Mouse (Mus musculus): ENCODE results near the gene Mical2. TPM values are rescaled to one million over a fixed set of nuclear protein-coding genes. Genes with fewer than 3 reads are reported as not detected.

Gene Mical2
- polyA plus RNA-seq, 1 experiment from 2014 or later, result 4.3 TPM

DNA sequence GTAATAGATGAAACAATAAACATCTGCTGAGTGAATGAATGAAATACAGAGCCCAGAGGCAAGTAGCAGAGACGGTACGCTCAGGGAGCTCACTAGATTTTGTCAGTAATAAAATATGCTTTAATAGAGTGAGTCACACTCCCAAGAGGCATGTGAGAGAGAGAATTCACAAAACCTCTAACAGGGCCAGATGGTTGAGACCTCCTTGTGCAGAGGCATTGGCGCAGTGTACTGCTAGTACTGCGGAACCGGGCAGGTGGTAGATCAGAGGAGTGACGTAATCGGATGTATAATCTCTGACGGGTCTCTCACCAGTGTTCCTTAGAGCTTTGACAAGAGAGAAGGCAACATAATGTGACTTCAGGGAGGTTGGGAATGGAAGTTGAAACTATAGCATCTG lies 78.7 kb downstream of the Mical2 start:
- WGBS, result 75% methylated on average over 8 of the region's 8 CpGs
- Histone ChIP-seq H3K36me3 (no peaks in the 10 kb centered on the region), H3K9me3 (no peaks in the 10 kb centered on the region), H3K9ac (no peak overlapping the region), H3K27me3 (no peaks in the 10 kb centered on the region), H3K4me3 (no peak overlapping the region), H3K4me1 (peaks cover 10% of the 10 kb centered on the region; the same call in 1 of the 2 replicates), H3K4me2 (no peak overlapping the region), H3K27ac (no peak overlapping the region)
- no peak for ATAC-seq (ENCODE audit: insufficient number of reproducible peaks, insufficient read depth, low FRiP score, low TSS enrichment, low read depth)

- Histone ChIP-seq H3K27ac (no peak overlapping the region), H3K4me1 (peaks cover 11% of the 10 kb centered on the region), H3K27me3 (no peaks in the 10 kb centered on the region), H3K9me3 (no peaks in the 10 kb centered on the region), H3K9ac (no peak overlapping the region), H3K4me3 (no peak overlapping the region), H3K36me3 (no peaks in the 10 kb centered on the region), H3K4me2 (no peak overlapping the region)
- no peak for ATAC-seq (ENCODE audit: insufficient number of reproducible peaks, insufficient read depth, low FRiP score, low TSS enrichment, low read depth)
- 88% methylated on average over 11 of the region's 11 CpGs for WGBS
These were observed 83.8 kb downstream of the Mical2 start for GRCm38 (mm10) chr7:112309289-112310016.

DNA sequence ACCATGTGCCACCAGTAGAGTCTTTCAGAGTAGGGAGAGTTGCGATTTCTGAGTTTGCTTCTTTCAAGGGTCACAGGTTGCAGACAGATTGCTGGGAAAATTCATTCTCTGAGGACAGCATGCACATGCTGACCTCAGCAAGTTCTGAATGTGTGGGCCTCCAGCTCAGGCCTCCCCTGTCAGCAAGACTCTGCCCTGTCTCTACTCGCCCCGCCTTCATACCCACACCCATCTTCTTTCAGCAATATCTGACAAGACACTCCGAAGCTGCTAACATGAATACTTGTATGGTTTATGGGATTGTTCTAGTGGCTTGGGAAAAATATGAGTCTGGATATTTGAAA lies 84.3 kb downstream of the Mical2 start:
- H3K4me1 ChIP-seq, result peaks cover 9% of the 10 kb centered on the region; the same call in 1 of the 2 replicates
- WGBS, result 83% methylated on average over 4 of the region's 4 CpGs
- no peak for ATAC-seq (ENCODE audit: insufficient number of reproducible peaks, insufficient read depth, low FRiP score, low TSS enrichment, low read depth)
- no peak overlapping the region for H3K9ac ChIP-seq
- H3K9me3 ChIP-seq, result no peaks in the 10 kb centered on the region
- H3K4me2 ChIP-seq, result no peak overlapping the region
- no peaks in the 10 kb centered on the region for H3K36me3 ChIP-seq
- H3K27me3 ChIP-seq, result no peaks in the 10 kb centered on the region
- H3K4me3 ChIP-seq, result no peak overlapping the region
- no peak overlapping the region for H3K27ac ChIP-seq

DNA sequence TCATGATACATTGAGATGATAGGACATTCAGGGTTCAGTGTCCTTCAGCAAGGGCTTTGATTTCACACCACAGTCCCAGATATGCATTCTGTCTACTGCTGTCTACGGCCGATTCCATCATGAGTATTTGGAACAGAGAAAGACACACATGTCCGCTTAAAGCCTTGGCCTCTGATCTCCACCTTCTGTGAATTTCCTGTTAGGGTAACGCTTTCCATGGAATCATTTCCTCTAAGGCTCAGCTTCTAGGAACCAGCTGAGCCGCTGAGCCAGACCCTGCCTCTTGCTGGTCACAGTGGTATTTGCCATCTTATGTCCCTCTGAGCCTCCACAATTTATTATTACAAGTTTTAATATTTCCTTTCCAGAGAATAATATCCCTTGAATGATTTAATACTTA lies 87.6 kb downstream of the Mical2 start:
- H3K27me3 ChIP-seq, result no peaks in the 10 kb centered on the region
- no peak for ATAC-seq (ENCODE audit: insufficient number of reproducible peaks, insufficient read depth, low FRiP score, low TSS enrichment, low read depth)
- no peak overlapping the region for H3K4me2 ChIP-seq
- H3K36me3 ChIP-seq, result no peaks in the 10 kb centered on the region
- H3K27ac ChIP-seq, result no peak overlapping the region
- H3K9me3 ChIP-seq, result no peaks in the 10 kb centered on the region
- H3K4me1 ChIP-seq, result peaks cover 9% of the 10 kb centered on the region; the same call in 1 of the 2 replicates
- no peak overlapping the region for H3K4me3 ChIP-seq
- no peak overlapping the region for H3K9ac ChIP-seq
- 66% methylated on average over 5 of the region's 5 CpGs for WGBS

DNA sequence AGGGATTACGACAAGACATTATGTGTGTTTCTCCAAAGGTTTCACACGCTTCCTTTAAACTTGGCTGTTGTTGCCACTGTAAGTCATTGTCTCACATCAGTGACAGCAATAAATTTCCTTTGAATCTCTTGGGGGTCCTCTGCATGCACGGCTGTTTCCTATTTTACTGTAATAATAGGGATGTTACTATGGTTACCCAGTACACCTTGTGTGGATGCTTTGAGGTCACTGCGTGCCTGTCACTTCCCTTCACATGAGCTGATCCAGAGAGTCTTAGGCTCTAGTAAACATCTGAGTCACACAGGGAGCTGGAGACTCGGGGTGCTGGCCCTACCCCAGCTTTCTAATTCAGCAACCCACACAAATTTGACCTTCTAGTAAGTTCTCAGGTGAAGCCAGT lies 88.0 kb downstream of the Mical2 start:
- Histone ChIP-seq H3K9ac (no peak overlapping the region), H3K9me3 (no peaks in the 10 kb centered on the region), H3K4me2 (no peak overlapping the region), H3K4me1 (peaks cover 9% of the 10 kb centered on the region; the same call in 1 of the 2 replicates), H3K27ac (no peak overlapping the region), H3K27me3 (no peaks in the 10 kb centered on the region), H3K36me3 (no peaks in the 10 kb centered on the region), H3K4me3 (no peak overlapping the region)
- no peak for ATAC-seq (ENCODE audit: insufficient number of reproducible peaks, insufficient read depth, low FRiP score, low TSS enrichment, low read depth)
- 44% methylated on average over 5 of the region's 5 CpGs for WGBS

DNA sequence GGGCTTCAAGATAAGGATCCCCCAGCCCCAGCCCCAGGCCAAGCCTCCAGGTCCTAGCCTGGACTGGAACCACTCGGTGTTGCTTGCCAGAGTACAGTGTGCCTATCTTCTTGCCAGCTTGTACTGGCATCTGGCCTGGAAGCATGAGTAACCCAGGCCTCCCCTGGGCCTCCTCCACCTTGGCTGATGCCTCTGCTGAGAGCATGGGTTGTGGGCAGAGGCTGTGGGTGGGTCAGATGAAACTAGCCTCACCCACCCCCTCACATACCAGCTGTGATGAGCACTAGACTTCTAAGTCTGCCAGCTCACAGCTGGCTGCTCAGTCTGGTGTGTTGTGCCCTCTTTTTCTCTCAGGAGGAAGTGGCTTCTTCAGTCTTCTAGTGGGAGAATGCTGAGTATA lies 90.6 kb downstream of the Mical2 start:
- Histone ChIP-seq H3K9me3 (no peaks in the 10 kb centered on the region), H3K9ac (no peak overlapping the region), H3K4me1 (peaks cover 29% of the 10 kb centered on the region), H3K4me3 (no peak overlapping the region), H3K4me2 (no peak overlapping the region), H3K27me3 (no peaks in the 10 kb centered on the region), H3K27ac (no peak overlapping the region), H3K36me3 (no peaks in the 10 kb centered on the region)
- 71% methylated on average over 1 of the region's 1 CpGs for WGBS
- no peak for ATAC-seq (ENCODE audit: insufficient number of reproducible peaks, insufficient read depth, low FRiP score, low TSS enrichment, low read depth)

- peaks cover 29% of the 10 kb centered on the region for H3K4me1 ChIP-seq
- no peak overlapping the region for H3K4me2 ChIP-seq
- no peak overlapping the region for H3K27ac ChIP-seq
- no peak overlapping the region for H3K4me3 ChIP-seq
- no peaks in the 10 kb centered on the region for H3K9me3 ChIP-seq
- WGBS, result 69% methylated on average over 5 of the region's 5 CpGs
- no peak overlapping the region for H3K9ac ChIP-seq
- no peaks in the 10 kb centered on the region for H3K27me3 ChIP-seq
- no peak for ATAC-seq (ENCODE audit: insufficient number of reproducible peaks, insufficient read depth, low FRiP score, low TSS enrichment, low read depth)
- no peaks in the 10 kb centered on the region for H3K36me3 ChIP-seq
These were observed 91.8 kb downstream of the Mical2 start for GRCm38 (mm10) chr7:112317491-112317890.

DNA sequence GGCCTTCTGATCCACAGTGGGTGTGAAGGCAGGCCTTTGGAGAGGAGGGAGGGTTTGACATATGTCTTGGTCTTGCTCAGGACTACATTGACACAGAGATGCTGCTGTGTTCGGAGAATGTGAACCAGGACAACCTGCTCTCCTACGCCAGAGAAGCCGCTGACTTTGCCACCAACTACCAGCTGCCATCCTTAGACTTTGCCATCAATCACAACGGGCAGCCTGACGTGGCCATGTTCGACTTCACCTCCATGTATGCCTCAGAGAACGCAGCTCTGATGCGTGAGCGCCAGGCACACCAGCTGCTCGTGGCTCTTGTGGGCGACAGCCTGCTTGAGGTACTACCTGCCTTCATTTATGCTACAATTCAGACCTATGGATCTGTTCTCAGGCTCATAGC lies 92.7 kb downstream of the Mical2 start:
- Histone ChIP-seq H3K27me3 (no peaks in the 10 kb centered on the region), H3K4me1 (peaks cover 26% of the 10 kb centered on the region), H3K9me3 (no peaks in the 10 kb centered on the region), H3K9ac (no peak overlapping the region), H3K27ac (no peak overlapping the region), H3K4me3 (no peak overlapping the region), H3K4me2 (no peak overlapping the region), H3K36me3 (no peaks in the 10 kb centered on the region)
- 94% methylated on average over 11 of the region's 11 CpGs for WGBS
- no peak for ATAC-seq (ENCODE audit: insufficient number of reproducible peaks, insufficient read depth, low FRiP score, low TSS enrichment, low read depth)

GRCm38 (mm10) chr7:112319419-112319818 lies 93.8 kb downstream of the Mical2 start:
- peak overlapping the region; percentile 72 for H3K27ac ChIP-seq
- ATAC-seq (ENCODE audit: insufficient number of reproducible peaks, insufficient read depth, low FRiP score, low TSS enrichment, low read depth), result peak; percentile 57; the same call in 1 of the 2 replicates
- no peaks in the 10 kb centered on the region for H3K36me3 ChIP-seq
- 0 out of 2 replicates have a peak, but pooled peaks cover 2% of the 10 kb centered on the region for H3K9me3 ChIP-seq
- H3K4me1 ChIP-seq, result peaks cover 20% of the 10 kb centered on the region
- H3K4me2 ChIP-seq, result no peak overlapping the region; the same call in 1 of the 2 replicates
- WGBS, result 36% methylated on average over 4 of the region's 4 CpGs
- no peaks in the 10 kb centered on the region for H3K27me3 ChIP-seq
- no peak overlapping the region for H3K4me3 ChIP-seq
- H3K9ac ChIP-seq, result no peak overlapping the region

GRCm38 (mm10) chr7:112320052-112320730 lies 94.5 kb downstream of the Mical2 start:
- H3K36me3 ChIP-seq, result no peaks in the 10 kb centered on the region
- peak overlapping the region; percentile 72 for H3K27ac ChIP-seq
- no peak overlapping the region for H3K9ac ChIP-seq
- 0 out of 2 replicates have a peak, but pooled peaks cover 4% of the 10 kb centered on the region for H3K9me3 ChIP-seq
- H3K27me3 ChIP-seq, result no peaks in the 10 kb centered on the region
- ATAC-seq (ENCODE audit: insufficient number of reproducible peaks, insufficient read depth, low FRiP score, low TSS enrichment, low read depth), result no peak
- peaks cover 20% of the 10 kb centered on the region for H3K4me1 ChIP-seq
- H3K4me2 ChIP-seq, result no peak overlapping the region
- WGBS, result 90% methylated on average over 3 of the region's 3 CpGs
- H3K4me3 ChIP-seq, result no peak overlapping the region

- WGBS, result 90% methylated on average over 9 of the region's 9 CpGs
- Histone ChIP-seq H3K27ac (no peak overlapping the region), H3K27me3 (no peaks in the 10 kb centered on the region), H3K9ac (no peak overlapping the region), H3K9me3 (0 out of 2 replicates have a peak, but pooled peaks cover 4% of the 10 kb centered on the region), H3K4me3 (no peak overlapping the region), H3K4me2 (no peak overlapping the region), H3K4me1 (peaks cover 20% of the 10 kb centered on the region), H3K36me3 (no peaks in the 10 kb centered on the region)
- no peak for ATAC-seq (ENCODE audit: insufficient number of reproducible peaks, insufficient read depth, low FRiP score, low TSS enrichment, low read depth)
These were observed 96.4 kb downstream of the Mical2 start for GRCm38 (mm10) chr7:112321798-112322794.
